In the genomic region with DNA sequence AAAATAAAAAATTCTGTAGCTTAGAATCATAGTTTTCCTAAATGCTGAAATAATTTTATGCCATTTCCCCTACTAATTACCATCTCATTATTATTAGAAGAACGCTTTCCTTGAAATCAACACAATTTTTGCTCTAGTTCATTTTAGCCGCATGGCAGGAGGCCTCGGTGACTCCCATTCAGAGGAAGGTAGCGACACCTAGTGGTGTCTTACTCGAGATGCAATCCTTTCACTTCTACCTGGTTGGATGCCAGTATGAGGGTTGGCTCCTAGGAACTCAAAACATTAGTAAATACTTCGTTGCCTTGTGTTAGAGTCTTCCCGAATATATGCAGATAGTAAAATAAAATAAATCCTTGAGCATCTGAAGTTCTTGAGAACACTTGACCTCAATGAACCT, we compare ENCODE assay signal across 9 mouse cellular contexts.
A peak's percentile ranks its signal among the peaks of the same experiment; 100 is the strongest.
DNase-seq lines count a peak whose midpoint lies in the region; ATAC-seq and TF ChIP-seq lines count a peak whose summit lies in the region.
"Had no signal": no experiment of that assay in that cellular context is flagged by ENCODE, and none has a peak within 500 bp of the region (broad histone marks: within the 10 kb centered on the region; RNA-seq: fewer than 3 reads in every experiment).

No protein-coding gene starts in this region.

- no peak overlapping the region for H3K9ac ChIP-seq in intestine, postnatal 0 days (ENCODE audit: low read depth, low read length)
- no peak overlapping the region for H3K9ac ChIP-seq in midbrain, embryonic 13.5 days (replicated peaks)
- H3K9ac ChIP-seq: embryonic facial prominence, embryonic 15.5 days had no signal

- H3K4me2 ChIP-seq in intestine, postnatal 0 days (replicated peaks; ENCODE audit: low read depth), result no peak overlapping the region
- H3K4me2 ChIP-seq in midbrain, embryonic 13.5 days (replicated peaks), result no peak overlapping the region
- H3K4me2 ChIP-seq: embryonic facial prominence, embryonic 15.5 days had no signal

- TF ChIP-seq CTCF in intestine, postnatal 0 days (IDR thresholded peaks at IDR 0.05; ENCODE audit: low read depth), result peak; percentile 92

- H3K27ac ChIP-seq in intestine, postnatal 0 days (ENCODE audit: low read depth, low read length), result no peak overlapping the region
- no peak overlapping the region for H3K27ac ChIP-seq in midbrain, embryonic 13.5 days
- H3K27ac ChIP-seq: embryonic facial prominence, embryonic 15.5 days had no signal

- WGBS in intestine, postnatal 0 days, result 9% methylated on average over 7 of the region's 7 CpGs
- 5% methylated on average over 7 of the region's 7 CpGs for WGBS in midbrain, embryonic 13.5 days

- peak; percentile 67 for DNase-seq in A20 (ENCODE audit: low read depth, low spot score)
- DNase-seq in ZHBTc4 (ENCODE audit: low read depth, low spot score), result peak; percentile 75
- DNase-seq in cerebellum, postnatal 25 days, result peak; percentile 55 to 79
- peak; percentile 25 for DNase-seq in gastrocnemius, adult 8-10 months (ENCODE audit: low spot score in 2 of 2)
- DNase-seq in left cerebral cortex, postnatal 14 days (ENCODE audit: low spot score in 2 of 2), result peak; percentile 86 to 91
- DNase-seq in spleen, postnatal 4 days (ENCODE audit: low spot score in 2 of 2), result peak; percentile 28 to 64

- H3K9me3 ChIP-seq in intestine, postnatal 0 days (ENCODE audit: control insufficient read depth), result no peaks in the 10 kb centered on the region
- H3K9me3 ChIP-seq in midbrain, embryonic 13.5 days, result no peaks in the 10 kb centered on the region
- H3K9me3 ChIP-seq: embryonic facial prominence, embryonic 15.5 days had no signal

- intact Hi-C loops in left cerebral cortex, postnatal 14 days (cut with DNase I), result loop anchor here (2.0 kb wide), 2 partner anchors 609 to 1695 kb away; no protein-coding TSS in a partner anchor

- ATAC-seq in intestine, postnatal 0 days, result peak; percentile 41; the same call in 1 of the 2 replicates
- ATAC-seq in midbrain, embryonic 13.5 days, result peak; percentile 35

- no peaks in the 10 kb centered on the region for H3K36me3 ChIP-seq in intestine, postnatal 0 days (ENCODE audit: control insufficient read depth, insufficient read depth)
- no peaks in the 10 kb centered on the region for H3K36me3 ChIP-seq in midbrain, embryonic 13.5 days
- H3K36me3 ChIP-seq: embryonic facial prominence, embryonic 15.5 days had no signal

- no peaks in the 10 kb centered on the region for H3K27me3 ChIP-seq in intestine, postnatal 0 days (replicated peaks; ENCODE audit: control insufficient read depth, insufficient read depth, low read length)
- H3K27me3 ChIP-seq in midbrain, embryonic 13.5 days, result no peaks in the 10 kb centered on the region
- H3K27me3 ChIP-seq: embryonic facial prominence, embryonic 15.5 days had no signal

- no peaks in the 10 kb centered on the region for H3K4me1 ChIP-seq in intestine, postnatal 0 days (replicated peaks; ENCODE audit: control insufficient read depth, insufficient read depth, low read length)
- H3K4me1 ChIP-seq in midbrain, embryonic 13.5 days (replicated peaks), result peaks cover 42% of the 10 kb centered on the region

- no peak overlapping the region for H3K4me3 ChIP-seq in intestine, postnatal 0 days (ENCODE audit: low read depth, low read length)
- no peak overlapping the region for H3K4me3 ChIP-seq in midbrain, embryonic 13.5 days (replicated peaks)
- H3K4me3 ChIP-seq: embryonic facial prominence, embryonic 15.5 days had no signal

Comparison
In these comparisons a context has a peak if more than half of its experiments do, and no peak if none do; other contexts are left out.
1. DNase-seq: peak in every context shown above with its lines; median percentile 88 in left cerebral cortex, postnatal 14 days; 75 in ZHBTc4; 67 in A20; 67 in cerebellum, postnatal 25 days; 46 in spleen, postnatal 4 days; 25 in gastrocnemius, adult 8-10 months.